Mouse (Mus musculus) neural tube, embryonic 15.5 days (tissue): ENCODE results near the gene Dsn1. TPM values are rescaled to one million over a fixed set of nuclear protein-coding genes. Genes with fewer than 3 reads are reported as not detected.

Experiments used
- ATAC-seq: fragments of 200-750 bp; cut with Nextera tagmentation; 2 replicates; pipeline ENCODE4 v1.8.0; 2017; ENCODE audit warnings: mild to moderate bottlenecking, moderate TSS enrichment, moderate library complexity; ENCODE audit not compliant: low FRiP score
- H3K27ac ChIP-seq: fragments of 300-500 bp; sonication (generic); replicated peaks from 2 replicates; pipeline ENCODE4 v1.5.1; 2015; ENCODE audit warnings: mild to moderate bottlenecking, inconsistent platforms
- H3K27me3 ChIP-seq: fragments of 300-500 bp; sonication (generic); replicated peaks from 2 replicates; pipeline ENCODE4 v1.6.1; 2015; ENCODE audit warnings: inconsistent platforms
- H3K36me3 ChIP-seq: fragments of 300-500 bp; sonication (generic); 2 replicates; pipeline ENCODE4 v1.6.1; 2015; ENCODE audit warnings: inconsistent platforms
- H3K4me1 ChIP-seq: fragments of 300-500 bp; sonication (generic); 2 replicates; pipeline ENCODE4 v1.6.1; 2015; ENCODE audit warnings: inconsistent platforms
- H3K4me2 ChIP-seq: fragments of 300-500 bp; sonication (generic); 2 replicates; pipeline ENCODE4 v1.6.1; 2015; ENCODE audit warnings: inconsistent platforms, mild to moderate bottlenecking, moderate library complexity
- H3K4me3 ChIP-seq: fragments of 300-500 bp; sonication (generic); replicated peaks from 2 replicates; pipeline ENCODE4 v1.5.1; 2015; ENCODE audit warnings: mild to moderate bottlenecking, inconsistent platforms
- H3K9ac ChIP-seq: fragments of 300-500 bp; sonication (generic); replicated peaks from 2 replicates; pipeline ENCODE4 v1.6.1; 2015; ENCODE audit warnings: mild to moderate bottlenecking, inconsistent platforms
- H3K9me3 ChIP-seq: fragments of 300-500 bp; sonication (generic); replicated peaks from 2 replicates; pipeline ENCODE4 v1.6.1; 2016; ENCODE audit warnings: inconsistent platforms
- WGBS: fragments of 180-500 bp; shearing (Covaris S2); methylation state at CpG from one replicate; pipeline ENCODE4 v1.1.7; 2015; ENCODE audit warnings: mixed read lengths; 5-methylcytosine and 5-hydroxymethylcytosine counted together
- polyA plus RNA-seq: library from polyadenylated mRNA; unstranded; fragments of >200 nt; fragmentation: Nextera tagmentation; extraction: Ambion mirVana; gene quantifications from 2 replicates; pipeline ENCODE4 v1.2.1, GENCODE M21; 2015

Gene Dsn1
- polyA plus RNA-seq, 1 experiment from 2014 or later, result 8.3 TPM

DNA sequence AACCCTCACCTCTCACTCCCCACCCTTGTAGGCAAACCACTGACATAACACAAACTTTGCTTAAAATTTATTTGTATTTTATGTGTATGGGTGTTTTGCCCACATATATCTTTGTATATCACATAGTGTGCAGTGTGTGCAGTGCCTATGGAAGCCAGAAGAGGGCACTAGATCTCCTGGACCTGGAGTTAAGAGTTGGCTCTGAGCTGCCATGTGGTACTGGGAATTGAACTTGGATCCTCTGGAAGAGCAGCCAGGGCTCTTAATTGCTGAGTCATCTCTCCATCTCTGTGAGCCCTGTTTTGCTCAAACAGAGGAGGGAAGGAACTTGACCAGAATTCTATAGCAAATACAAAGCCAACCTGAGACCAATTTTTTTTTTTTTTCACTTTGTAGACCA is 37.0 kb upstream of the Dsn1 start:
- Histone ChIP-seq H3K27ac (no peak overlapping the region), H3K27me3 (no peaks in the 10 kb centered on the region), H3K36me3 (peaks cover 55% of the 10 kb centered on the region), H3K9me3 (no peaks in the 10 kb centered on the region), H3K4me2 (no peak overlapping the region), H3K4me3 (no peak overlapping the region), H3K4me1 (peaks cover 20% of the 10 kb centered on the region), H3K9ac (no peak overlapping the region)
- no peak for ATAC-seq

DNA sequence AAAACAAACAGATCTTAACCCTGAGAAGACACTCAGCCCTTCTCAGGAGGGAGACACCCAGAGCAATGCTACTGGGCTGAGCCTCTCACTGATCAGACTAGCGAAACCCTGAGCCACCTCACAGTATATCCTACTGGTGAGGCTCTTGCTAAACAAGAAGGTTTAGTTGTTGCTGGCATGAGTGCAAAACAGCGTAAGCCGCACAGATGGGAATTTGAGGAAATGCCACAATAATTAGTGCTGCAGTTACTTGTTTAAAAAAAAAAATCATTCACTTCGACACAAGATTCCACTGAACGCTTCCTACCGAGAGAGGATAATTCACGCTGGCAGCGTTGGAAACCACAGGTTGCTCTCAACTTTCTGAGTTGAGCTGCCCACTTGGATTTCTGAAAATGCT is 36.6 kb upstream of the Dsn1 start:
- peaks cover 16% of the 10 kb centered on the region for H3K4me1 ChIP-seq
- no peak overlapping the region for H3K4me3 ChIP-seq
- no peaks in the 10 kb centered on the region for H3K27me3 ChIP-seq
- H3K36me3 ChIP-seq, result peaks cover 59% of the 10 kb centered on the region
- WGBS, result 76% methylated on average over 8 of the region's 8 CpGs
- no peak overlapping the region for H3K4me2 ChIP-seq
- H3K9me3 ChIP-seq, result no peaks in the 10 kb centered on the region
- H3K9ac ChIP-seq, result no peak overlapping the region
- no peak overlapping the region for H3K27ac ChIP-seq
- no peak for ATAC-seq

DNA sequence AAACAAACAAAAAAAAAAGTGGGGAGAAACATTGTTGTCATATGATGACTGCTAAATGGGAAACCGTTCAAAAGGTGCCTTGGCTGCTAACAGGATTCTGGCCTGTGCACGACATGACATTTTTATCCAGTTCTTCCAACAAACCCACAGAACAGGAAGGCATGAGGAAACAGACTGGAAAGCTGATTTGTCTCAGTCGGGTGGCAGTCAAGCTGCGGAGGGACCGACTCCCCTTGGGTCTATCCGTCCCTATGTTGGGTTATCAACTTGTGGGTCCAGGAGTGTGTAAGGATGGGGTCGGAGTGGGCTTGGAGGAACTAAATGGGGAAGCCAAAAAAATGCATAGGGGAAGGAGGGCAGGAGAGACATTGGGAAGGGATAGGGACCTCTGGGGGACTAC is 34.5 kb upstream of the Dsn1 start:
- H3K4me1 ChIP-seq, result 0 out of 2 replicates have a peak, but pooled peaks cover 6% of the 10 kb centered on the region
- H3K36me3 ChIP-seq, result peaks cover 73% of the 10 kb centered on the region
- H3K9me3 ChIP-seq, result no peaks in the 10 kb centered on the region
- no peak overlapping the region for H3K27ac ChIP-seq
- no peak overlapping the region for H3K4me3 ChIP-seq
- no peak overlapping the region for H3K4me2 ChIP-seq
- H3K9ac ChIP-seq, result no peak overlapping the region
- 92% methylated on average over 7 of the region's 7 CpGs for WGBS
- no peak for ATAC-seq
- no peaks in the 10 kb centered on the region for H3K27me3 ChIP-seq

DNA sequence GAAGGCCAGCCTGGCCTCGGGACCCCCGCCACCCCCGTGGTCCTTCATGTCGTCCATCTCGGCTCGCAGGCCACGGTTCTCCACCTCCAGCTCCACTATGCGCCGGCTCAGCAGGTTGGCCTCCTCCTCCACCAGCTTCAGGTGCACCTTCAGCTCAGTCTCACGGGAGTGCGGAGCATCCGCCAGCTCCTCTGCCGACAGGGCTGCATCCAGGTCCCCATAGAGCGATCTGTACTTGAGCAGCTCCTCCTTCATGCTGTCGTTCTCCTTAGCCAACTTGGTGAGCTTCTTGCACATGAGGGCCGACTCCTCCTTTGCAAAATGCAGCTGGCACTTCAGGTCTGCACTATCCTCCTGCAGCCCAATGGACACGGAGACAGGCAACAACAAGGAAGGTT is 33.7 kb upstream of the Dsn1 start:
- no peak for ATAC-seq
- Histone ChIP-seq H3K4me1 (0 out of 2 replicates have a peak, but pooled peaks cover 6% of the 10 kb centered on the region), H3K27ac (0 out of 2 replicates have a peak overlapping the region, but pooled peaks have one; percentile 5), H3K36me3 (peaks cover 70% of the 10 kb centered on the region), H3K9me3 (no peaks in the 10 kb centered on the region), H3K4me3 (no peak overlapping the region), H3K27me3 (no peaks in the 10 kb centered on the region), H3K4me2 (no peak overlapping the region), H3K9ac (no peak overlapping the region)
- WGBS, result 82% methylated on average over 17 of the region's 17 CpGs

DNA sequence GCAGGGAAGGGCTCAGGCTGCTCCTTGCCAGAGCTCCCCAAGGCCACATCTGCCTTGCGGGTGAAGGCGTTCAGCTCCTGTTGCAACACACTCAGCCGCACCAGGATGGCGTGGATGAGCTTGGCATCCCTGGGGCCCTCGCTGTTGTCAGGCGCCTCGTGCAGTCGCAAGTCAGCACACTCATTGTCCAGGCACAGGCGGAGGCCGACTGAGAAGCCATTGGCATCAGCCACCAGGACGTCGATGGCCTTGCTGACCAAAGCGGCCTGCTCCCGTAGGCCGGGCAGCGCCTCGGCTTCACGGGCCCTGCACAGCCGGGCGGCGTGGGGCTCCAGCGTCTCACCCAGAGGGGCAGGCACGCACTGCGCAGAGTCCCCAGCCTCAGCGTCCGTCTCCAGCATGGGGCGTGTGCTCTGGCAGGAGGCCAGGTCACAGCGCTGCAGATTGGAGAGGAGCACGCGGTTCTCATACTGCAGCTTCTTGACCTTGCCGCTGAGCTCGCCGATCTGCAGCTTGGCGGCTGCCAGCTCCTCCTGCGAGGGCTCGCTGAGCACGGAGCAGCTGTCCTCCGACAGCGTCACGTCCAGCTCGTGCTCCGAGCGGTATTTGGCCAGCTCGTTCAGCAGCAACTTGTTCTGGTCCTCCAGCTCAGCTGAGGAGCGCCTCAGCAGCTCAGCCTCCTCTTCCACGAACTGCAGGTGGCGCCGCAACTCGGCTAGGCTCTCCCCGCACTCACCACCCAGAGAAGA is 33.1 kb upstream of the Dsn1 start:
- no peak for ATAC-seq
- Histone ChIP-seq H3K4me1 (0 out of 2 replicates have a peak, but pooled peaks cover 6% of the 10 kb centered on the region), H3K4me3 (no peak overlapping the region), H3K27ac (peak overlapping the region; percentile 5; the same call in 1 of the 2 replicates), H3K27me3 (no peaks in the 10 kb centered on the region), H3K9me3 (no peaks in the 10 kb centered on the region), H3K36me3 (peaks cover 70% of the 10 kb centered on the region), H3K9ac (no peak overlapping the region), H3K4me2 (no peak overlapping the region)
- 83% methylated on average over 49 of the region's 50 CpGs for WGBS

DNA sequence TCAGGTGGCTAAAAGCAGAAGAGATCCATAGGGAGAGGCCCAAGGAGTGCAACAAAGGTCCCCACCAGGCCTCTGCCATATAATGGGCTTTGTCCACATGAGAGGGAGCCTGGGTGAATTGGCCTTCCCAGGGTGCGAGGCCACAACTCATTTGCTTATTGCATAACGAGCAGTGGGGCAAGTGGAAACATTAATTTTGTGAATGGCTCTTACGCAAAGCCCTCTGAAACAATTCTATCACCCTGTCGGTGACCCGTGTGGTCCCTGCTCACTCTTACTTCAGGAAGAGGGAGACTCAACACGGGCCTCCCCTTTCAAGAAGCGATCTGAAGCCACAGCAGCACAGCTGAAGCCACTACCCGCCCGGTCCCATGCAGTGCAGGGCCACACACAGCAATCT is 30.3 kb upstream of the Dsn1 start:
- ATAC-seq, result no peak
- Histone ChIP-seq H3K4me1 (0 out of 2 replicates have a peak, but pooled peaks cover 6% of the 10 kb centered on the region), H3K4me3 (no peak overlapping the region), H3K9me3 (no peaks in the 10 kb centered on the region), H3K27ac (no peak overlapping the region), H3K9ac (no peak overlapping the region), H3K36me3 (peaks cover 80% of the 10 kb centered on the region), H3K27me3 (no peaks in the 10 kb centered on the region), H3K4me2 (no peak overlapping the region)
- 48% methylated on average over 9 of the region's 9 CpGs for WGBS

DNA sequence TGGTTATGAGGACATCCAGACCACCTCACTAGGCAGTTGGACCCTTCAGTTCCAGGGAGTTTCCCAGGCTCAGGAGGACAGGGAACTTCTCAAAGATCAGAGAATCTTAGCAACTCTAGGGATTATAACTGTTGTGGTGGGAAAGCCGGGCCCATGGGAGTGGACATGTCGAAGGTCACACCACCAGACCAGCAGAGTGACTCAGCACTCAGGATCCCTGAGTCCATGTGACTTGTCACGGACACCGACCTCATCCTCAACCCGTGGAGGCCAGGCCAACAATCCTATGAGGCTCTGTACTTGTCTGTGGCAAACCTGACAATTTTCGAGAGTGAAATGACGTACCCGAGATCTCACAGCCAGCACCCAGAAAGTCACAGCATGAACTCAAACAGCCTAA is 29.4 kb upstream of the Dsn1 start:
- no peak overlapping the region for H3K4me3 ChIP-seq
- H3K36me3 ChIP-seq, result peaks cover 79% of the 10 kb centered on the region
- no peak overlapping the region for H3K4me2 ChIP-seq
- 0 out of 2 replicates have a peak, but pooled peaks cover 6% of the 10 kb centered on the region for H3K4me1 ChIP-seq
- WGBS, result 96% methylated on average over 8 of the region's 8 CpGs
- H3K9me3 ChIP-seq, result no peaks in the 10 kb centered on the region
- H3K9ac ChIP-seq, result no peak overlapping the region
- ATAC-seq, result no peak
- H3K27me3 ChIP-seq, result no peaks in the 10 kb centered on the region
- H3K27ac ChIP-seq, result no peak overlapping the region

DNA sequence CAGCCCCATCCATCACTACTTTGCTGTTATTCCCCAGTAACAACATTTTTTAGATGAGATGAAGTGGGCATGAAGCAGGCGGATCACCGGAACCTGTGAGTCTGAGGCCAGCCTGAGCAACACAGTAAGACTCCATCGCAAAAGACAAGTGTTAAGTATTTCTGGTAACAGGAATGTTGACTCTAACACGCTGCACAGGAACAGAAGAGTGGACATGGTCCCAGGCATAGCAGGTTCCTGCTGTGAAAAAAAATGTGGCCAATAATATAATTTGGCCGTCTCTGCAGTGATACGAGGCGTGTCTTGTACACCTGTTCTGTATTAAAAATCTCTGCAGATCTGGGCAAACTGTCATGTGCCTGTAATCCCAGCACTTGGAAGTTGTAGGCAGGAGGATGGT is 28.4 kb upstream of the Dsn1 start:
- Histone ChIP-seq H3K4me2 (no peak overlapping the region), H3K4me1 (0 out of 2 replicates have a peak, but pooled peaks cover 3% of the 10 kb centered on the region), H3K27me3 (no peaks in the 10 kb centered on the region), H3K9me3 (no peaks in the 10 kb centered on the region), H3K27ac (no peak overlapping the region), H3K4me3 (no peak overlapping the region), H3K36me3 (peaks cover 82% of the 10 kb centered on the region), H3K9ac (no peak overlapping the region)
- 89% methylated on average over 7 of the region's 7 CpGs for WGBS
- ATAC-seq, result no peak

DNA sequence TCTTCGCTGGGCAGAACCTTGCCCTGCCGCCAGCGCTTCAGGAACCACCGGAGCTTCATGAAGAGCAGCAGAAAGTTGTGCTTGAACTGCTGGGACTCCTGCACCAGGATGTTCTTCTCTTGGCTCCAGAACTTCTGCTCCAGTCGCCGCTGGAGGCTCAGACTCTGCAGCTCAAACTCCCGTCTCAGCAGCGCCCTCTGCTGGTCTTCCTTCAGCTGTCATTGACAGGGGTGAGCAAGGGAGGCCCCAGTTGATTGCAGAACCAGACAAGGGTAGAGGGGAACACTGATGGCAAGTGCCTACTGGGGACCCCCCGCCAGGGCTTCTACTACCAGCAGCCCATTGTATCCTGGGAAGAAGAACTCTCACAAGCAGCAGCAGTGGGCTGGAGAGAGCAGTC is 23.9 kb upstream of the Dsn1 start:
- Histone ChIP-seq H3K4me1 (no peaks in the 10 kb centered on the region), H3K36me3 (peaks cover 90% of the 10 kb centered on the region), H3K9me3 (no peaks in the 10 kb centered on the region), H3K4me2 (no peak overlapping the region), H3K27me3 (no peaks in the 10 kb centered on the region), H3K27ac (no peak overlapping the region), H3K4me3 (no peak overlapping the region), H3K9ac (no peak overlapping the region)
- peak; percentile 50 for ATAC-seq
- WGBS, result 46% methylated on average over 9 of the region's 9 CpGs

DNA sequence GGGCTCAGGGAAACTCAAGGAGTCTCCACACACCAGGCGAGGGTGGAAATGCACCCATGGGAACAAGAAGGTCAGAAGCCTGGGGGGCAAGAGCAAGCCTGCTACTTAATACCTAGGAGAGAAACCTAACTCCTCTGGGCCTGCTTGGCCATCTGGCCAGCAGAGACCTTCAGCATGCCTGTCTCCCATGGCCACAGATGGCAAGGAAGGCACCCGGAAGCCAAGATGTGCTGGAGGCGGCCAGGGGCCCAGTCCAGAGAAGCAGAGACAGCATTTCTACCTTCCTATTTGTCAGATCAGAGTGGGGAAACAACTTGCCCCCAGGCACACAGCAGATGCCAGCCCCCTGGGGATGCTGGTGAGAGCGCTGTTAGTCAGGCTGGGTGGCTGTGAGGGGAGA is 21.3 kb upstream of the Dsn1 start:
- no peak overlapping the region for H3K4me3 ChIP-seq
- ATAC-seq, result no peak
- H3K9ac ChIP-seq, result no peak overlapping the region
- WGBS, result 94% methylated on average over 4 of the region's 4 CpGs
- no peak overlapping the region for H3K4me2 ChIP-seq
- no peaks in the 10 kb centered on the region for H3K9me3 ChIP-seq
- H3K4me1 ChIP-seq, result no peaks in the 10 kb centered on the region
- H3K36me3 ChIP-seq, result peaks cover 94% of the 10 kb centered on the region
- no peak overlapping the region for H3K27ac ChIP-seq
- H3K27me3 ChIP-seq, result no peaks in the 10 kb centered on the region

DNA sequence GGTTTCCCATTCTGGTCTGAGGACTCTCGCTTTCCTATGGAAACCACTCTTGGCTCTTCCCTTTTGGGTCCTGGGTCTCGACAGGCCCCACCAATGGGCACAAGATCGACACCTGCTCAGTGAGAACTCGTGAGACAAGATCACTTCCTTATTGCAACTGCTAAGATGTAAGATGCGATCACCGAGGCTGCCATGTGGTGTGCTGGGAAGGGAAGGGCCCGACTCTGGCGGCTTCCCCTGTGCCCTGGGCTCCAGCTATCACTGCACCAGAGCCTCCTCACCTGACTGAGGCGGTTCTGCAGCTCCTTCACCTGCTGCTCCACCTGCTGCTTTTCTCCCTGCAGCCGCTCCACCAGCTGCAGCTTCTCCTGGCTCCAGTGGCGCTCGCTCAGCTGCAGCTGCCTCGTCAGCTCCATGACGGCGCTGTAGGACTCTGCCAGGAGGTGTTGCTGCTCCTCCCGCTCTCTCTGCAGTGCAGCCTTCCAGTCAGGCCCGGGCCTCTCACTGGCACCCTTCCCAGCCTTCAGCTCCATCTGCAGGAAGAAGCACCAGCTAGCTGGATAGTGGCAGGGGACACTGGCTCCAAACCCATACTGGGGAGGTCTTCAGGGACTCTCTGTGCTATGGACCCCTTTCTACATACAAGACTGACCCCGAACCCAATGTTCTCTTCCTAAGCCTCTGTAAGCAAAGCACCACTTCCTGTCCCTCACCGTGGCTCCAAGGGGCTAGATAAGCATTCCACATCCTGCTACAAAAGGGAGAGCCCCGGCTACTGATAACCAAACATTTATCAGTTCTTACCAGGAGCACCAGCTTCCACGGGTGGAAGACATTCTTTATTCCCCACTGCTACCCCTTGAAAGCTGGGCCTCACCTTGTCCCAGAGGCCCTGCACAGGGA is 20.4 kb upstream of the Dsn1 start:
- peaks cover 95% of the 10 kb centered on the region for H3K36me3 ChIP-seq
- H3K9me3 ChIP-seq, result no peaks in the 10 kb centered on the region
- H3K4me3 ChIP-seq, result no peak overlapping the region
- H3K27me3 ChIP-seq, result no peaks in the 10 kb centered on the region
- H3K4me2 ChIP-seq, result no peak overlapping the region
- H3K9ac ChIP-seq, result no peak overlapping the region
- no peak overlapping the region for H3K27ac ChIP-seq
- 91% methylated on average over 21 of the region's 21 CpGs for WGBS
- H3K4me1 ChIP-seq, result no peaks in the 10 kb centered on the region
- ATAC-seq, result no peak

DNA sequence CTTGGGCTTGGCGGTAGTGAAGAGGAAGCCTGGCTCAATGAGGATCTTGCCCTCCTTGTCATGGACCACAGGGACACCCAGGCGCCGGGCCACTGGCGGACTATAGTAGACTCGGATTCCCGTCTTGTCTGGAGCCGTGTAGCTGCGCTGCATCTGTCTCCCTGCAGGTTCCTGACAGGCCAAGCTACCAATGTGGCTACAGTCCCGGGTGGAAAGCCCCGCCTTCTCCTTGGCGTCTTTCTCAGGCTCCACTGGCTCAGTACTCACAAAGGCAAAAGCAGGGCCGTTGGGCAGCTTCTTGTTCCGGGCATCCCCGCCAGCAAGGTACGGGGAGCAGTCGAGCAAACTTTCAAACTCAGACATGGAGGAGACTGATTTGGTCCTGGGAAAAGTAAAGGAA is 14.2 kb upstream of the Dsn1 start:
- H3K27ac ChIP-seq, result no peak overlapping the region
- H3K4me2 ChIP-seq, result no peak overlapping the region
- no peak overlapping the region for H3K4me3 ChIP-seq
- H3K36me3 ChIP-seq, result peaks cover 97% of the 10 kb centered on the region
- no peak for ATAC-seq
- 93% methylated on average over 16 of the region's 16 CpGs for WGBS
- no peaks in the 10 kb centered on the region for H3K4me1 ChIP-seq
- no peak overlapping the region for H3K9ac ChIP-seq
- H3K27me3 ChIP-seq, result no peaks in the 10 kb centered on the region
- H3K9me3 ChIP-seq, result no peaks in the 10 kb centered on the region
